Mouse (Mus musculus) spleen, adult 18-20 months (tissue): ENCODE measurements around the gene Tomm5.
"Not testable (repeated sequence)": the region's sequence is repeated elsewhere in the genome, so short reads cannot be mapped to it uniquely, and the experiment has no call there.

ENCODE experiments used
- DNase-seq, 2 experiments: peaks; one replicate each; pipeline ENCODE4 v3.0.0; 2022; ENCODE audit warnings: mixed read lengths in 2 of 2

Gene Tomm5

GRCm38 (mm10) chr4:45066036-45066730 lies 41.7 kb downstream of the Tomm5 start:
- no peak for DNase-seq

- DNase-seq = no peak
These were observed 43.3 kb downstream of the Tomm5 start for GRCm38 (mm10) chr4:45064577-45064976.

DNA sequence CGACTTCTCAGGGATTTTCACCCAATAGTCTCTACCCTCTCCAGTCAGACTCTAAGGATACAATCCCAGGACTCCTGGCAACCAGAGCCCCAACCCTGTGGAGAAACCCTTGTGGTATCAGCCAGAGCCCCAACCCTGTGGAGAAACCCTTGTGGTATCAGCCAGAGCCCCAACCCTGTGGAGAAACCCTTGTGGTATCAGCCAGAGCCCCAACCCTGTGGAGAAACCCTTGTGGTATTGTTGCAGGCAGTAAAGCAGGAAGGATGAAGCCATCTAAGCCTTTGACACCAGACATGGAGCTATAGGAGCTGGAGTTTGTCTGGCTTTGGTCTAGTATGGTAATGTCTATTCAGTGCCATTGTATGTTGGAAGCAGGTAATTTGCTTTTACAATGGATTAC lies 44.1 kb downstream of the Tomm5 start:
- DNase-seq = not testable (repeated sequence)

DNA sequence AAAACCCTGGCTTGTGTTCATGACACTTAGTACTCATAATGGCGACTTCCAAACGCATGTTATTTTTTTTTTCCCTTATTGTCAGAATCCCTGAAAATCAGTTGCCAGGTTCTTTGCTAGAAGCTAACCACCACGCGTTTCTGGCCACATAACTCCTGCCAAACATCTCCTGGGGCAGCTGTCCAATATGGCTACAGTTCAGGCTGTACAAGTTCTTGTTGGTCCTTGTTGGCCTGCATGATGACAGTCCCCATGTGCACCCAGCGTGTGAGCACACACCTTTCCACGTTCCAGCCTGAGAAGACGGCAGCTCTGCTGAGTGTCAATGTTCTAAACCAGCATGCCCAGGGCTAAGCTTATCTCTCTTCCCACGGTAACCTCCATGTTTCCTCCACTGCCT lies 52.5 kb downstream of the Tomm5 start:
- no peak for DNase-seq
